Mouse (Mus musculus) lung, adult 2 months (tissue): ENCODE results near the gene Ppt1. TPM values are rescaled to one million over a fixed set of nuclear protein-coding genes. Genes with fewer than 3 reads are reported as not detected.
"Not testable (repeated sequence)": the region's sequence is repeated elsewhere in the genome, so short reads cannot be mapped to it uniquely, and the experiment has no call there.

Experiments
- DNase-seq: peaks from one replicate; pipeline ENCODE4 v3.0.0; 2022
- H3K4me1 ChIP-seq: fragments of 200-500 bp; 2 replicates; pipeline ENCODE4 v1.6.1; 2011; ENCODE audit warnings: low read length; ENCODE audit not compliant: control insufficient read depth, insufficient read depth
- H3K4me3 ChIP-seq: fragments of 200-500 bp; replicated peaks from 2 replicates; pipeline ENCODE3; 2011; ENCODE audit warnings: low read depth, mild to moderate bottlenecking, control low read depth, low read length; ENCODE audit errors: extremely low read depth
- CTCF ChIP-seq: fragments of 200-500 bp; IDR thresholded peaks from 2 replicates; pipeline ENCODE4 v1.5.1; 2011; ENCODE audit warnings: mild to moderate bottlenecking, low read length, control low read depth; ENCODE audit not compliant: insufficient read depth
- POLR2A ChIP-seq: fragments of 200-500 bp; IDR thresholded peaks from 2 replicates; pipeline ENCODE4 v1.6.1; 2011; ENCODE audit warnings: low read depth, mild to moderate bottlenecking, control low read depth, low read length, borderline replicate concordance; ENCODE audit errors: extremely low read depth
- WGBS: fragments of 180-500 bp; shearing (Covaris S2); methylation state at CpG from one replicate; pipeline ENCODE4 v1.1.7; 2018; 5-methylcytosine and 5-hydroxymethylcytosine counted together
- polyA plus RNA-seq: library from polyadenylated mRNA; depleted of rRNA; stranded (reverse); fragments of >200 nt; gene quantifications from 2 replicates; pipeline ENCODE4 v1.2.3, GENCODE M21; 2012; rRNA removed

Gene Ppt1
- 35.2 and 43.6 TPM in 2 replicates for polyA plus RNA-seq

- DNase-seq = peak; percentile 80
- Histone ChIP-seq H3K4me1 (peaks cover 6% of the 10 kb centered on the region; the same call in 1 of the 2 replicates), H3K4me3 (peak within 1 kb of the TSS; percentile 88)
- 0 out of 2 replicates have a peak, but pooled peaks have one; percentile 10 for TF ChIP-seq CTCF
- TF ChIP-seq POLR2A = peak; percentile 74; the same call in 1 of the 2 replicates
- 4% methylated on average over 31 of the region's 31 CpGs for WGBS
Observed at GRCm38 (mm10) chr4:122835530-122836402, at the start of gene Ppt1. TSS of gene Ppt1 (plus strand) at chr4:122836242.

- TF ChIP-seq POLR2A (no peak), CTCF (no peak)
- WGBS = 48% methylated on average over 4 of the region's 4 CpGs
Observed at GRCm38 (mm10) chr4:122789335-122790089, 46.5 kb upstream of the Ppt1 start.

DNA sequence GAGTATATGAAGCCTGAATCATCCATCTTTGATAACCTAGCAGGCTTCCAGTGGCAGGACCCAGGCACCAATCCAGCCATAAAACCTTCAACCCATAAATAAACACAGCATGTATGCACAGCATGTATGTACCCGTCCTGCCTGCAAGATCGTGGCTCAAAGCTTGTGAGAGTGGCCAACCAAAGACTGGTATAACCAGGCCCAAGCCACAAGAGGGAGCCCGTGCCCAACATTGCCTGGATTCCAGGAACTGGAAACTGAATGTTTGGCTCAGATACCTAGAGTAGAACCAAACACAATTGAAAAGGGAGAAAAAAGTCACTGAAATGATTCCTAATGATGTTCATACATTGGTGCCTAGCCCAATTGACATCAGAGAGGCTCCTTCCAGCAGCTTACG is 27.9 kb upstream of the Ppt1 start:
- 18% methylated on average over 4 of the region's 4 CpGs for WGBS
- no peak overlapping the region for H3K4me3 ChIP-seq
- H3K4me1 ChIP-seq = no peaks in the 10 kb centered on the region
- peak; percentile 61 for DNase-seq
- TF ChIP-seq CTCF (peak; percentile 91), POLR2A (no peak)

More at GRCm38 (mm10) chr4:122789335-122790089, 46.5 kb upstream of the Ppt1 start:
- Histone ChIP-seq H3K4me1 (no peaks in the 10 kb centered on the region), H3K4me3 (no peak overlapping the region)
- DNase-seq = no peak

DNA sequence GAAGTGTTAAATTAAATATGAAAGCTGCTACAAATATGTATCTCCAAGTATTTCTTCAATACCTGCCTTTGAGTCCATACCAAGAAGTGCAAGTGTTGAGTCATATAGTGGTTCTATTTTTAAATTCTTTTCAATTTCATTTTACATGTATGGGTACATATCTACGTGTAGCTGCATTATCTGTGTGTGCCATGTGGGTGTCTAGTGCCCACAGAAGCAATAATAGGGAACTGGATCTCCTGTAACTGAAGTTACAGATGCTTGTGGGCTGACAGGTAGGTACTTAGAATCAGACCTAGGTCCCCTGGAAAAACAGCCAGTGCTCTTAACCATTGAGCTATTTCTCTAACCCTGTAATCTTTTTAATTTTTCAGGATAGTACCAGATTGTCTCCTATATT is 24.9 kb upstream of the Ppt1 start:
- no peak for TF ChIP-seq CTCF
- no peak for TF ChIP-seq POLR2A
- Histone ChIP-seq H3K4me1 (no peaks in the 10 kb centered on the region), H3K4me3 (no peak overlapping the region)
- DNase-seq = no peak
- 47% methylated on average over 1 of the region's 1 CpGs for WGBS

- DNase-seq = no peak
- Histone ChIP-seq H3K4me1 (no peaks in the 10 kb centered on the region), H3K4me3 (no peak overlapping the region)
- 29% methylated on average over 2 of the region's 2 CpGs for WGBS
- TF ChIP-seq CTCF (no peak), POLR2A (no peak)
Observed at GRCm38 (mm10) chr4:122811824-122812223, 24.2 kb upstream of the Ppt1 start.

GRCm38 (mm10) chr4:122816202-122816601 is 19.8 kb upstream of the Ppt1 start:
- no peak for DNase-seq
- TF ChIP-seq CTCF (no peak), POLR2A (no peak)
- WGBS = 78% methylated on average over 1 of the region's 1 CpGs
- H3K4me3 ChIP-seq = no peak overlapping the region
- H3K4me1 ChIP-seq = no peaks in the 10 kb centered on the region

- not testable (repeated sequence) for H3K4me1 ChIP-seq, DNase-seq, H3K4me3 ChIP-seq
- 36% methylated on average over 10 of the region's 10 CpGs for WGBS
Observed at GRCm38 (mm10) chr4:122820941-122821340, 15.1 kb upstream of the Ppt1 start.

DNA sequence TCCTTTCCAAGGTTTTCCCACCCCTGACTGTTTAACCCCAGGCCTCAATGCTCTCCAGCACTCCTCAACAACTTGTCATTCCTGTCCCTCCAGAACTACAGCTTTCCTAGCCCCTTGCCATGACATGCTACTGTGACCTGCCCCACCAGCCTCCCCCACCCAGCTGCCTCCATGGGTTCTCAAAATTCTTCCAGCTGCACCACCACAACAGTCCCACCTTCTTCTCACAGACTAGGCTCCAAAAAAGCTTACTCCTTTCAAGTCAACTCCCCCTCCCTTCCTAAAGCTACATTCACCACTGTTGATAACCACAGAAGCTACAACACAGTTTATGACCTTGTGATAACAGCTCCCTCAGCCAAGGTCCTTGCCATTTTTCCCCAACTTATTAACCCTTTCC is 8.4 kb upstream of the Ppt1 start:
- Histone ChIP-seq H3K4me1 (no peaks in the 10 kb centered on the region), H3K4me3 (no peak overlapping the region)
- TF ChIP-seq POLR2A = no peak
- TF ChIP-seq CTCF = no peak
- no peak for DNase-seq

DNA sequence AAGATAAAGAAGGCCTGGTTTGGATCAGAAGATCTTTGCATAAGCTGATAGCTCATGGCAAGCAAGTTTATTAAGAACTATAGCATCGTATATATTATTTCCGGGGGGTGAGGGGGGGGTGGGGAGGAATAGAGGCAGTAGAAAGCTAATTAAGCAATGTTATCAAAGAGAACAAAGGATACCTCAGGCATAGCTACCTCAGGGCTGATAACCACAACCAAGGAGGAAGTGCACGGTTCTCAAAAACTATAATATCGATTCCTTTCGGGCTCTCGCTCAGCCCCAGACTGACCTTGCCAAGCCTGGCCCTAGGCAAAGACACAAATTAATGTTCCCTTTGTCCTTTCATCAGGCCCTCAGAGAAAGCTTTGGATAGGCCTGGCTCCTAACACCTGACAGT is 6.7 kb upstream of the Ppt1 start:
- H3K4me3 ChIP-seq = no peak overlapping the region
- WGBS = 89% methylated on average over 6 of the region's 6 CpGs
- no peak for DNase-seq
- no peaks in the 10 kb centered on the region for H3K4me1 ChIP-seq
- TF ChIP-seq POLR2A = no peak
- no peak for TF ChIP-seq CTCF
